Mouse (Mus musculus) C2C12 (cell line): ENCODE data around the gene Wnt16.

Experiments
- CTCF ChIP-seq: IDR thresholded peaks from one replicate; pipeline ENCODE4 v1.5.1; 2011; ENCODE audit not compliant: control insufficient read depth, insufficient read depth, insufficient read length
- MAX ChIP-seq: IDR thresholded peaks from one replicate; pipeline ENCODE4 v1.6.1; 2011; ENCODE audit warnings: mild to moderate bottlenecking, control low read depth
- MYOD1 ChIP-seq: IDR thresholded peaks from one replicate; pipeline ENCODE4 v1.6.1; 2011; ENCODE audit warnings: low read depth; ENCODE audit not compliant: control insufficient read depth, insufficient read length
- MYOG ChIP-seq: IDR thresholded peaks from one replicate; pipeline ENCODE4 v1.6.1; 2011; ENCODE audit not compliant: control insufficient read depth, insufficient read length; ENCODE audit errors: extremely low read depth
- USF1 ChIP-seq: IDR thresholded peaks from one replicate; pipeline ENCODE4 v1.6.1; 2011; ENCODE audit warnings: low read depth, mild to moderate bottlenecking, control low read depth, moderate library complexity

- TF ChIP-seq CTCF (no peak), MYOG (no peak), USF1 (no peak), MAX (no peak), MYOD1 (no peak)
Observed at GRCm38 (mm10) chr6:22292056-22292455, 4.0 kb downstream of the Wnt16 start.
